Mouse (Mus musculus): ENCODE data around the gene Clps. TPM values are rescaled to one million over a fixed set of nuclear protein-coding genes. Genes with fewer than 3 reads are reported as not detected.
A peak's percentile ranks its signal among the peaks of the same experiment; 100 is the strongest.

Gene Clps
- total RNA-seq, 2 experiments from 2014 or later: not detected

DNA sequence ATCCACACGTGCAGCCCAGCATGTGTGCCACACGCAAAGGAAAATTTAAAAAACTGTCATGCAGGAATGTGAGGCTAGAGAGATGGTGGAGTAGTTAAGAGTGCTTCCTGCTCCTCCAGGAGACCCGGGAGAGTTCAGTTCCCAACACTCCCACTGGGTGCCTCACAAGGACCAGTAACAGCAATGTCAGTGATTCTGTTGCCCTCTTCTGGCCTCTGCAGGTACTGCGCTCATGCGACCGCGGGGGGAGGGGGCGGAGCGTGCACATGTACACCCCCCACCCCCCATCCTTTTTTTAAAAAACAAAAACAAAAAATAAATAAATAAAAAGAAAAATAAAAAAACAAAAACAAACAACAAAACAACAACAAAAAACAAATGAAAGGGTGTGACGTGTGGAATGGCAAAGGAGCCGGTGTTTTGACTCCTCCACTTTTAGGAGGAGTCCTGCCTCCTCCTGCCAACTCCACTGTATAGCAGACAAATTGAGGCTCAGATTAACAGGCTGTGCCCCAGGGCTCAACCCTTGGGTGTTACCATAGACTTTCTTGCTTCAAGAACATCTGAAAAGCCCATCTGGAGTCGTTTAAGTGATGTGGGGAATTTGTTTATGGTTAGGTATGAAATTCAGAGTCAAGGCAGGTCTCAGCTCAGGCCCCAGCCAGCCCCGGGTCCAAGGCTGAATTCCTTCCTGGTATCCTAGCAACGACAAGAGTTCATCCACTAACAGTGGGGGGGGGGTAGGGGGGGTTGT lies 7.3 kb downstream of the Clps start:
- peak; percentile 82 for DNase-seq

- no peak for DNase-seq
These were observed 11.5 kb downstream of the Clps start, which contains the start of gene Clpsl2 for GRCm38 (mm10) chr17:28549111-28549510. Gene Clpsl2 (plus strand): TSS chr17:28549411.

GRCm38 (mm10) chr17:28548550-28548949 lies 12.0 kb downstream of the Clps start:
- no peak for DNase-seq

DNA sequence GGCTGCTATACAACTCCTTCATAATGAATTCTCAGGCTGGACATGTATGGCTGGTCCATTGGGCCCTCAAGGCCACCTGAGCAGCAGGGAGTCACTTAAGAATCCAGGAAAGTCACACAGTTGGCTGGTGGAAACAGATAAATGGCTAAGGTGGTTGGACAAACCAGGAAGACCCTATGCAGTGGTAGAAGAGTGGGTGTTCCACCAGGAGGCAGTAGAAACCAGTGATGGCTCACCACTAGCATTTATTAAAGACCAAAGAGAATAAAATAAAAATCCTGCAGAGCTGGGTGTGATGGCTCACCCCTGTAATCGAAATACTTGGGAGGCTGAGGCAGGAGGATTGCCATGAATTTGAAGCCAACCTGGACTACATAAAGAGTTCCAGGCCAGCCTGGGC lies 13.6 kb downstream of the Clps start:
- DNase-seq: peak; percentile 39

DNA sequence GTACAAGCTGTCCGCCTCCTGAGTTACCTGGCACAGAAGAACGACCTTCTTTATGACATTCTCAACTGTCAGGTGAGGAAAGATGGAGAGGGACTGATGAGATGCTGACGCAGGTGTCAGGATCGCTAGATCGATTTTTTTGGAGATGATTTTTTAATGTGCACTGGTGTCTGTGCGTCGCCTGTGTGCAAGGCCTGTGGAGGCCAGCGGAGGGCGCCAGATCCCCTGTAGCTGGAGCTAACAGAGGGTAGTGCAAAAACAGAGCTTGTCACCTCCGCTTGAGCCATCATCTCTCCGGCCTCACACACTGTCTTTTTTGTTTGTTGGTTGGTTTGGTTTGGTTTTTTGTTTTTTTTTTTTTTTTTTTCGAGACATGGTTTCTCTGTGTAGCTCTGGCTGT lies 22.7 kb downstream of the Clps start:
- no peak for DNase-seq

GRCm38 (mm10) chr17:28533327-28533726 lies 27.2 kb downstream of the Clps start:
- DNase-seq: no peak

GRCm38 (mm10) chr17:28532557-28532956 lies 28.0 kb downstream of the Clps start:
- DNase-seq: no peak

GRCm38 (mm10) chr17:28531946-28532345 lies 28.6 kb downstream of the Clps start:
- no peak for DNase-seq

- no peak for DNase-seq
These were observed 30.1 kb downstream of the Clps start, which contains the start of gene Armc12 for GRCm38 (mm10) chr17:28530506-28530905. Gene Armc12 (plus strand): TSS chr17:28530806.

- DNase-seq: no peak
These were observed 31.4 kb downstream of the Clps start for GRCm38 (mm10) chr17:28529116-28529515.

DNA sequence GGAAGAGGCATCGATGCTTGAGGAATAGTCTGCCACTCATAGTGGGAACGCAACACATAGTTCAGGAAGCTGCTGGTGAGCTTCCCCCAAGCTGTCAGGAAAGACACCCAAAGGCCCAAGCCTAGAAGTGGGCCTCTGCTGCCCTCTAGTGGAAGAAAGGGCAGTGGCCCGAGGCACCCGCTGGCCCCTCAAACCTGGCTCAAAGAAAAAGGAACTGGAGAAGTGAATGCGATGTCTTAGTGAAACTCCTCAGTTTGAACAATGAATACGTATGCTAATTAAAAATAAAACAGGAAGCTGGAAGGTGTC lies 32.6 kb downstream of the Clps start:
- peak; percentile 92 for DNase-seq

DNA sequence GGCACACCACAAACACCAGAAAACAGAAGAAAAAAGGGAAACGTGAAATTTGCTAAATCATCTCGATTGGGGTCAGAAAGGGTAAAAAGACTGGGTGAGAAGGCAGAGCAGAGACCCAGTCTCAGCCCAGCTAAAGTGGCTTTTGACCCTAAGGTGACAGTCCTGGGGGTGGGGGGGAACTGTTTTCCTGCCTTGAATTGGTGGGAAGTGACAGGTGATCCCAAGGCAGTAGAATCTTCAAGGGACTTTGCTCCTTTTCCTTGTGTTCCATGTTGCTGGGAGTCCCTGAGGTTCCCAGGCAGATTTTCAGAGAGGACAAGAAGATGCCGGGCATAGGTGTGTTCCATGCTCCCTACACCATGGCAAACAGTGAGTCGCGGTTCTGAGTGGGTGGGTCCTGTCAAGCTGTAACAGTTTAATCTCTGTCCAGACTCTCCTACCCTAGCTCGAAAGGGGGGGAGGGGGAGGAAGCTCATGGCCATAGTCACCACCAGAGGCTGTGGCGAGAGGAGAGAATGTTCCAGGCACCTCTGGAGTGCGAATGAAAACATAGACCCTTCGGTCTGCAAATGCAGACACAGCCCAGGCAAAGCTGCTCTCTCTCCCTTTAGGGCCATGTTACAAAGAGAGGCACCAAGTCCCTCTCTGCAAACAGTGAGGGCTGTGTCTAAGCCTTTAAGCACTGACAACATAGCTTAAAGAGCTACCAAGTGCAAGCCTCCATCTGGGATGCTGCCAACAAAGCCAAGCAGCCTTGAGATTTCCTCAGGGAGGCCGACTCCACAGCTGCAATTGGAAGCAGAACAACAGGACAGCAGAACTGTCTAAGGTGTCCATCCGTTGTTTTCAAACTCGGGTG lies 33.2 kb downstream of the Clps start:
- DNase-seq: peak; percentile 85

- DNase-seq: no peak
These were observed 35.6 kb downstream of the Clps start for GRCm38 (mm10) chr17:28524831-28525430.

DNA sequence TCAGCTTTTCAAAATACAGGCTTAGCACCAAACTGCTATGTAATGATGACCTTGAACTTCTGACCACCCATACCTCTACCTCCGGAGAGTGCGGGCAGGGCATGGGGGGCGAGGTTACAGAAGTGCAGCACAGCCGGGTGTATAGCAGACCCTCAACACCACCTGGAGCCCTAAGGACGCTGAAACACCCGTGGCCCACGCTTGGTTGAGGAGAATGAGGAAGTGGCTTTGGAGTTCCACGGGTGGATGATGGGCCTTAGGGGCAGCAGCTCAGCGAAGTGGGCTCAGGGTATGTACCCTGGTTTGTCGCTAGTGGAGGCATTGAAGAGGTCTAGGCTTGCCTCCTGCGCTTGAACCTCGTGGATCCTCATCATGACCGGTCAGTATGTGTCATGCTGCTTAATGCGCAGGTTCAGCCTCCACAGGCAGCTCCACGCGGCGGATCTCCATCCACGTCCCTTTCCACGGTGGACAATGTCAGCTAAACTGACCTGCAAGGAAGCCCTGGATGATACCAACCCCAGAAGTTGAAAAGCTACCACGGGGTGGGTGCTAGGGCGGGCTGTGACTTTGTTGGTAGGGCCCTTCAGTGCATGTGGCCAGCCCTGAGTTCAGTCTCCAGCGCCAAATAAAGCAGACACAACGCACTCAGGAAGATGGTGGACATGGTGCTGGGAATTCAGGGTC lies 36.4 kb downstream of the Clps start:
- DNase-seq: no peak

- no peak for DNase-seq
These were observed 37.1 kb downstream of the Clps start for GRCm38 (mm10) chr17:28523355-28524008.

GRCm38 (mm10) chr17:28522623-28523354 lies 37.8 kb downstream of the Clps start:
- peak; percentile 93 for DNase-seq

- DNase-seq: no peak
These were observed 38.6 kb downstream of the Clps start for GRCm38 (mm10) chr17:28521920-28522319.

GRCm38 (mm10) chr17:28521071-28521726 lies 39.4 kb downstream of the Clps start:
- DNase-seq: no peak

DNA sequence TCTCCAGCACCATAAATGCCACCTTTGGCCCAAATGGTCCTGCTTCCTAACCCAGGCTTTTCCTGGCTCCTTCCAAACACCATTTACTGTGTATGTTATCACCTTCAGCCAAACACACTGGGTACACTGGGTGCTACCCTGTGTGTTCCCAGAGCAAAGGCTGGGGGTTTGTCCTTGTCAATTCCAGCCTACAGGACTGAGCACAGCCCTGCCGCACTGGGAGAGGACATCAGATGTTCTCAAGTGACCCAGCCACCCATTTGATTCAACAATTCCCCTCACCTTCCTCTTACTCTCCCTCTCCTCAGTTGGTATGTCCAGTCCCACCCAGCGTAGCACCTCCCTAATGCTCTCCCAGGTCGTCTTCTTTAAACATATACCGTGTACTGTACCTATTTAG lies 40.0 kb downstream of the Clps start:
- DNase-seq: no peak

DNA sequence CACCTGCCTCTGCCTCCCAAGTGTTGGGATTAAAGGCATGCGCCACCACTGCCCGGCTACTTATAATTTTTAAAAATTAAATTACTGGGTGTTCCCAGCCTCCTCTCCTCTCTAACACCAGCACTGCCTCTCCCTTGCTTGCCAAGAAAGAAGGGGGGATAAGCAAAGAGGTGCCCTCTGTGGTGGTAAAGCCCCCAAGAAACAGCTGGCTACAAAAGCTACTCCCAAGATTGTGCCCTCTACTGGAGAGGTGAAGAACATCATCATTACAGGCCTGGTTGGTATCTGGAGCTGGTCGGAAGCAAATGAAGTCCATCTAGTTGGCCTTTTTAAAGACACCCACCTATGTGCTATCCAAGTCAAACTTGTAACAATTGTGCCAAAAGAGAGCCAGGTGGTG lies 40.7 kb downstream of the Clps start:
- no peak for DNase-seq

GRCm38 (mm10) chr17:28518615-28519071 lies 41.9 kb downstream of the Clps start:
- peak; percentile 62 for DNase-seq
